Mouse (Mus musculus): ENCODE results near the gene Pdzd8. TPM values are rescaled to one million over a fixed set of nuclear protein-coding genes. Genes with fewer than 3 reads are reported as not detected.

The Pdzd8 gene
- polyA plus RNA-seq, 1 experiment, result 35.1 TPM

DNA sequence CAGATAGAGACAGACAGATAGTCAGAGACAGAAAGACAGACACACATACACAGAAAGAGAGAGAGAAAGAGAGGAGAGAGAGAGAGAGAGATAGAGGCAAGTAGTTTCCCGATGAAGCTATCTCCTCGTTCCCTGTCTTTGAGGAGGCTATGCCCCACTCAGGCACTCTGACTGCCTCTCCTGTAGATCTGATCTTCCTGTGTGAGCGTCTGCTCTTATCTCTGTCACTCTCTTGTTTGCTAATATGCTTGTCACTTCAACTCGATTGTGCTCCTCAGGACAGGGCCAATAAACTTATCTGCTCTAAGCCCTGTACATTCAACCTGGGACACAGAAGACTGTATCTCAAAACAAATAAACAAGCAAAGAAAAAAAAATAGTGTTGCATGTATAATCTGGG lies 13.6 kb upstream of the Pdzd8 start:
- Histone ChIP-seq H3K9ac (ENCODE audit: low read depth, poor library complexity, severe bottlenecking) (no peak overlapping the region), H3K27ac (ENCODE audit: insufficient read depth, low read length) (no peak overlapping the region), H3K4me3 (ENCODE audit: low read depth, low read length) (no peak overlapping the region), H3K4me1 (ENCODE audit: control insufficient read depth, insufficient read depth, low read length) (no peaks in the 10 kb centered on the region), H3K27me3 (ENCODE audit: control insufficient read depth, insufficient read depth, low read length, poor library complexity, severe bottlenecking) (no peaks in the 10 kb centered on the region; the same call in 1 of the 2 replicates), H3K36me3 (ENCODE audit: control insufficient read depth, insufficient read depth, low read length, poor library complexity, severe bottlenecking) (no peaks in the 10 kb centered on the region), H3K9me3 (replicated peaks; ENCODE audit: control insufficient read depth, insufficient read depth, low read length, poor library complexity, severe bottlenecking) (no peaks in the 10 kb centered on the region)
- no peak for TF ChIP-seq CTCF (IDR thresholded peaks at IDR 0.05; ENCODE audit: low read depth, low read length)
- TF ChIP-seq EP300 (IDR thresholded peaks at IDR 0.05; ENCODE audit: insufficient read depth, low read depth, low read length), result no peak
- TF ChIP-seq POLR2A (IDR thresholded peaks at IDR 0.05; ENCODE audit: insufficient read depth, low read length), result no peak

DNA sequence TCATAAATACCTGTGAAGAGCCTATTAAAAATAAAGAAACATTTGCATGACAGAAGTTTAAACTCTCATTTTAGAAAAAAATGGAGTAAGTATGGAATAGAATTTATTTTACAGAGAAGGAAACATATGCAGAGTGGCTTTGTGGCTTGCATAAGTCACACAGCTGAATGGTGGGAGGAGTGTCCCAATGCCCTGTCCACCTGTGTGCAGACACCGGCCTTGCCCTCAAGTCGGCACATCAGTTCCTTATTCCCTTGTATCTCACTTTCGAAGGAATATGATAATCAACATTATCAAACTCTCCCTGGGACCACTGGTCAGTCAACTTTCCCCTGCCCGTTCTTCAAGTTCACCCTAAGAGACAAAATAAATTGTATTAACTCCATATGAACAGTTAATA lies 12.3 kb upstream of the Pdzd8 start:
- no peak for TF ChIP-seq EP300 (IDR thresholded peaks at IDR 0.05; ENCODE audit: insufficient read depth, low read depth, low read length)
- no peak for TF ChIP-seq CTCF (IDR thresholded peaks at IDR 0.05; ENCODE audit: low read depth, low read length)
- TF ChIP-seq POLR2A (IDR thresholded peaks at IDR 0.05; ENCODE audit: insufficient read depth, low read length), result no peak
- Histone ChIP-seq H3K27ac (ENCODE audit: insufficient read depth, low read length) (no peak overlapping the region), H3K27me3 (ENCODE audit: control insufficient read depth, insufficient read depth, low read length, poor library complexity, severe bottlenecking) (no peaks in the 10 kb centered on the region; the same call in 1 of the 2 replicates)

DNA sequence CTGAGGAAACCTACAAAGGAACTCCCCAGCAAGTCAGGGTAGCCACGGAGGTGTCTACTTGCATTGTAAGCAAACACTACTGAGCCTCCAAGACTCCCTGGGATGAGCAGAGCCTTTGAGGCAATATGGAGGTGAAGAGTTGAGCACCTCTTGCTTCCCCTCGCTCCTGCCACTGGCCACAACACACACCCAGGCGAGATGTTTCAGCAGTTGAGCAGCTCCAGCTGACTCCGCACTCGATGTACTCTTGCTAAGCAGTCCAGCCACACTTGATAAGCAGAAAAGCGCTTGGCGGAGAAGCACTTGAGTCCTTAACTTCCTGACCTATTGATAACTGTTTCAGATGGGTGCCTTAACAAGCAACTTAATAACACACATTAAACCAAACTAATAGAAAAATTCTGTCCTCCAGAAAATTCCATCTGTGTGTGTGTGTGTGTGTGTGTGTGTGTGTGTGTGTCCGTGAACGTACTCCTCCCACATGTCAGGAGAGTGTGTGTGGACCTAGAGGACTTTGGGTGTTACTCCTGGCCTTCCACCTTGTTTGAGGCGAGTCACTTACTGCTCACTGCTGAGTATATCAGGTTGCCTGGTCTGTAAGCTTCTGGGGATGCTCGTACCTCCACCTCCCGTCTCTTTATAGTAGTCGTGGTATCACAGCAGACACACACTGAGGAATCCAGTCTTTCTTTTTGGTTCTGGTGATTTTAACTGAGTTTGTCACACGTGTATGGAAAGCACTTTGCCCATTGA lies 11.4 kb upstream of the Pdzd8 start:
- Histone ChIP-seq H3K36me3 (ENCODE audit: control insufficient read depth, insufficient read depth, low read length, poor library complexity, severe bottlenecking) (no peaks in the 10 kb centered on the region), H3K9me3 (replicated peaks; ENCODE audit: control insufficient read depth, insufficient read depth, low read length, poor library complexity, severe bottlenecking) (no peaks in the 10 kb centered on the region), H3K4me3 (ENCODE audit: low read depth, low read length) (no peak overlapping the region), H3K27me3 (ENCODE audit: control insufficient read depth, insufficient read depth, low read length, poor library complexity, severe bottlenecking) (no peaks in the 10 kb centered on the region; the same call in 1 of the 2 replicates), H3K27ac (ENCODE audit: insufficient read depth, low read length) (no peak overlapping the region), H3K9ac (ENCODE audit: low read depth, poor library complexity, severe bottlenecking) (no peak overlapping the region), H3K4me1 (ENCODE audit: control insufficient read depth, insufficient read depth, low read length) (no peaks in the 10 kb centered on the region)
- TF ChIP-seq EP300 (IDR thresholded peaks at IDR 0.05; ENCODE audit: insufficient read depth, low read depth, low read length) (no peak), POLR2A (IDR thresholded peaks at IDR 0.05; ENCODE audit: insufficient read depth, low read length) (no peak), CTCF (IDR thresholded peaks at IDR 0.05; ENCODE audit: low read depth, low read length) (no peak)

More for the DNA sequence above, 12.3 kb upstream of the Pdzd8 start:
- Histone ChIP-seq H3K36me3 (ENCODE audit: control insufficient read depth, insufficient read depth, low read length, poor library complexity, severe bottlenecking) (no peaks in the 10 kb centered on the region), H3K9ac (ENCODE audit: low read depth, poor library complexity, severe bottlenecking) (no peak overlapping the region), H3K4me1 (ENCODE audit: control insufficient read depth, insufficient read depth, low read length) (no peaks in the 10 kb centered on the region), H3K4me3 (ENCODE audit: low read depth, low read length) (no peak overlapping the region), H3K9me3 (replicated peaks; ENCODE audit: control insufficient read depth, insufficient read depth, low read length, poor library complexity, severe bottlenecking) (no peaks in the 10 kb centered on the region)

GRCm38 (mm10) chr19:59356388-59356787 lies 10.8 kb upstream of the Pdzd8 start:
- Histone ChIP-seq H3K4me1 (ENCODE audit: control insufficient read depth, insufficient read depth, low read length) (no peaks in the 10 kb centered on the region), H3K27me3 (ENCODE audit: control insufficient read depth, insufficient read depth, low read length, poor library complexity, severe bottlenecking) (no peaks in the 10 kb centered on the region; the same call in 1 of the 2 replicates), H3K36me3 (ENCODE audit: control insufficient read depth, insufficient read depth, low read length, poor library complexity, severe bottlenecking) (no peaks in the 10 kb centered on the region), H3K9ac (ENCODE audit: low read depth, poor library complexity, severe bottlenecking) (no peak overlapping the region), H3K27ac (ENCODE audit: insufficient read depth, low read length) (no peak overlapping the region), H3K9me3 (replicated peaks; ENCODE audit: control insufficient read depth, insufficient read depth, low read length, poor library complexity, severe bottlenecking) (no peaks in the 10 kb centered on the region), H3K4me3 (ENCODE audit: low read depth, low read length) (no peak overlapping the region)
- TF ChIP-seq CTCF (IDR thresholded peaks at IDR 0.05; ENCODE audit: low read depth, low read length) (no peak), POLR2A (IDR thresholded peaks at IDR 0.05; ENCODE audit: insufficient read depth, low read length) (no peak), EP300 (IDR thresholded peaks at IDR 0.05; ENCODE audit: insufficient read depth, low read depth, low read length) (no peak)

DNA sequence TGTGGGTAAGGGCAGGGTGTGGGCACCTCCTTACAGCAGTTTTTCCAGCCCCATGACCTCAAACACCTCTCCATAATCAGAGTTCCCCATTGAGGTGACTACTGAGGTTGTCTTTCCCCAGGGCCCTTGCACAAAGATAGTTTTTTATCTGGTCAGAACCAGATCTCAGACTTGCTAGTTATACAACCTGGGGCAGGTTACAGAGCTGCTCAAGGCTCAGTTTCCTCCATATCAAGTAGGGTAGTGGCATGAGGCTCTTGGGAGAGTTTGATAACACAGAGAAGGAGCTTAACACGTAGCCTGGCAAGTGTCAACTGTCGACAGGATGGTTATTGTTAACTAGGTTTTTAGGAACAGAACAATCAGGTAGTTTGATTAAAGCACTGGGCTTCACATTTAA lies 9.3 kb upstream of the Pdzd8 start:
- no peaks in the 10 kb centered on the region for H3K4me1 ChIP-seq (ENCODE audit: control insufficient read depth, insufficient read depth, low read length)
- H3K4me3 ChIP-seq (ENCODE audit: low read depth, low read length), result no peak overlapping the region
- H3K9me3 ChIP-seq (replicated peaks; ENCODE audit: control insufficient read depth, insufficient read depth, low read length, poor library complexity, severe bottlenecking), result no peaks in the 10 kb centered on the region
- H3K36me3 ChIP-seq (ENCODE audit: control insufficient read depth, insufficient read depth, low read length, poor library complexity, severe bottlenecking), result no peaks in the 10 kb centered on the region
- H3K9ac ChIP-seq (ENCODE audit: low read depth, poor library complexity, severe bottlenecking), result no peak overlapping the region
- H3K27me3 ChIP-seq (ENCODE audit: control insufficient read depth, insufficient read depth, low read length, poor library complexity, severe bottlenecking), result no peaks in the 10 kb centered on the region
- H3K27ac ChIP-seq (ENCODE audit: insufficient read depth, low read length), result no peak overlapping the region
- no peak for TF ChIP-seq POLR2A (IDR thresholded peaks at IDR 0.05; ENCODE audit: insufficient read depth, low read length)
- no peak for TF ChIP-seq EP300 (IDR thresholded peaks at IDR 0.05; ENCODE audit: insufficient read depth, low read depth, low read length)
- no peak for TF ChIP-seq CTCF (IDR thresholded peaks at IDR 0.05; ENCODE audit: low read depth, low read length)

DNA sequence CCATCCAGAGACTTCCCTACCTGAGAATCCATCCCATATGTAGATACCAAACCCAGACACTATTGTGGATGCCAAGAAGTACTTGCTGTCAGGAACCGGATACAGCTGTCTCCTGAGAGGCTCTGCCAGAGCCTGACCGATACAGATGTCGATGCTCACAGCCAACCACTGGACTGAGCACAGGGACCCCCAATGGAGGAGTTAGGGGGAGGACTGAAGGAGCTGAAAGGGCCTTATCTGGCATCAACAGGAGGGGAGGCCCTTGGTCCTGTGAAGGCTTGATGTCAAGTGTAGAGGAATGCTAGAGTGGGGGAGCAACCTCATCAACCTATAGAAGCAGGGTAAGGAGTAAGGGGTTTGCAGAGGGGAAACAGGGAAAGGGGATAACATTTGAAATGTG lies 7.2 kb upstream of the Pdzd8 start:
- no peaks in the 10 kb centered on the region for H3K27me3 ChIP-seq (ENCODE audit: control insufficient read depth, insufficient read depth, low read length, poor library complexity, severe bottlenecking)
- no peak overlapping the region for H3K27ac ChIP-seq (ENCODE audit: insufficient read depth, low read length)
- H3K36me3 ChIP-seq (ENCODE audit: control insufficient read depth, insufficient read depth, low read length, poor library complexity, severe bottlenecking), result no peaks in the 10 kb centered on the region
- no peaks in the 10 kb centered on the region for H3K4me1 ChIP-seq (ENCODE audit: control insufficient read depth, insufficient read depth, low read length)
- no peak for TF ChIP-seq POLR2A (IDR thresholded peaks at IDR 0.05; ENCODE audit: insufficient read depth, low read length)
- no peak for TF ChIP-seq EP300 (IDR thresholded peaks at IDR 0.05; ENCODE audit: insufficient read depth, low read depth, low read length)
- TF ChIP-seq CTCF (IDR thresholded peaks at IDR 0.05; ENCODE audit: low read depth, low read length), result no peak
- no peak overlapping the region for H3K4me3 ChIP-seq (ENCODE audit: low read depth, low read length)
- no peaks in the 10 kb centered on the region for H3K9me3 ChIP-seq (replicated peaks; ENCODE audit: control insufficient read depth, insufficient read depth, low read length, poor library complexity, severe bottlenecking)
- H3K9ac ChIP-seq (ENCODE audit: low read depth, poor library complexity, severe bottlenecking), result no peak overlapping the region
